Mouse (Mus musculus): ENCODE measurements around the gene 4933415A04Rik. TPM values are rescaled to one million over a fixed set of nuclear protein-coding genes. Genes with fewer than 3 reads are reported as not detected.
A peak's percentile ranks its signal among the peaks of the same experiment; 100 is the strongest.

Gene 4933415A04Rik
- polyA plus RNA-seq, 1 experiment from 2014 or later: 3.3 TPM

DNA sequence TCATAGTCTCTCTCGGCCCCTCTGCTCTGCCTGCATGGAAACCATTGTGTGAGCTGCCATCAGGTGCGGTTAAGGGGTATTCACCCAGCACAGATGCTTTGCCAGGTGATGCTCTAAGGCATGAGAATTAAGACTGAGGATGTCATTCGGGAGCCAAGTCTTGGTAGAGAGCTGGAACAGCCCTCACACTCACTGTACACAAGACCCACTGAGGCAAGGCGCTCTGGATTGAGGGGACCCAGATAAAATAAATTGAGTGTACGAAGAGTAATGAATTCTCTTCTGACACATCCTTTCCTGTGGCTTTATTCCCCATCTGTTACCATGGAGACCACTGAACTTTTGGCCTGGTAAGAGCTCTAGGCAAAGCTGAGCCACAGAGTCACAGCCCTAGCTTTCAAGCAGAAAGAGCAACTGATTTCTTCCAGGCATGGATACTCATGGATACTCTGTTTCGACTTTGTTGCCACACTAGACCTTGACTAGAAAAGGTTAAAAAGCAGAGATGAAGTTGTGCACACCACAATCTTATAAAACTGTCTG, 2.8 kb downstream of the 4933415A04Rik start:
- Histone ChIP-seq H3K36me3 (replicated peaks; ENCODE audit: control insufficient read depth, insufficient read depth) (peaks cover 15% of the 10 kb centered on the region), H3K4me1 (replicated peaks; ENCODE audit: control insufficient read depth, insufficient read depth, low read length) (no peaks in the 10 kb centered on the region; the same call in 1 of the 2 replicates), H3K4me3 (replicated peaks; ENCODE audit: low read length) (no peak overlapping the region), H3K9ac (no peak overlapping the region), H3K4me2 (replicated peaks) (no peak overlapping the region), H3K27me3 (ENCODE audit: control insufficient read depth, insufficient read depth, low read length) (no peaks in the 10 kb centered on the region), H3K27ac (no peak overlapping the region), H3K9me3 (ENCODE audit: control insufficient read depth, low read length) (no peaks in the 10 kb centered on the region)
- WGBS: 56% methylated on average over 6 of the region's 6 CpGs
- ATAC-seq (ENCODE audit: low FRiP score) (no peak), DNase-seq (ENCODE audit: low spot score) (no peak)

DNA sequence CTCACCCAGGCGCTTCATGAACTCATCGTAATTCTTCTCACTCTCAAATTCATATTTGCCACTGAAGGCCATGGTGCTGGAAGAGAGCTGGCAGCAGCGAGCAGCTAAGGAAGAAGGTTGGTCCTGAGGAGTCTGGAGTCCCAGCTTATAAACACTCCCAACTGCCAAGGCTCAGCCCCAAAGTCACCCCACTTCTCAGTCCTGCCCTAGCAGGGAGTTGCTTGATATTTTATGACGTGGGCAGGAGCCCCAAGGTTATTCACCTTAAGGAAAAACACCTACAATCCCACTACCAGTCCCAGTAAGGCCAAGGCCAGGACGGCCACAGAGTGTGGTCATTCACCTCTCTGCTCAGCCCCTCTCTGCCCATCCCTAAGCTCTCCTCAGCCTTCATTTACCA, 14.6 kb downstream of the 4933415A04Rik start, which contains the start of gene Fabp6:
Gene Fabp6, minus strand, starts transcription at position 101 of the 400 bp plus-strand sequence.
- 90% methylated on average over 5 of the region's 5 CpGs for WGBS
- ATAC-seq (ENCODE audit: low FRiP score) (no peak), DNase-seq (ENCODE audit: low spot score) (no peak)
- H3K27ac ChIP-seq: no peak within 1 kb of the TSS
- H3K4me3 ChIP-seq (replicated peaks; ENCODE audit: low read length): no peak within 1 kb of the TSS
- no peaks in the 10 kb centered on the region for H3K4me1 ChIP-seq (replicated peaks; ENCODE audit: control insufficient read depth, insufficient read depth, low read length)
- H3K9ac ChIP-seq: no peak within 1 kb of the TSS
- no peaks in the 10 kb centered on the region for H3K36me3 ChIP-seq (replicated peaks; ENCODE audit: control insufficient read depth, insufficient read depth)
- no peaks in the 10 kb centered on the region for H3K27me3 ChIP-seq (ENCODE audit: control insufficient read depth, insufficient read depth, low read length)
- H3K9me3 ChIP-seq (ENCODE audit: control insufficient read depth, low read length): no peaks in the 10 kb centered on the region
- no peak within 1 kb of the TSS for H3K4me2 ChIP-seq (replicated peaks)

DNA sequence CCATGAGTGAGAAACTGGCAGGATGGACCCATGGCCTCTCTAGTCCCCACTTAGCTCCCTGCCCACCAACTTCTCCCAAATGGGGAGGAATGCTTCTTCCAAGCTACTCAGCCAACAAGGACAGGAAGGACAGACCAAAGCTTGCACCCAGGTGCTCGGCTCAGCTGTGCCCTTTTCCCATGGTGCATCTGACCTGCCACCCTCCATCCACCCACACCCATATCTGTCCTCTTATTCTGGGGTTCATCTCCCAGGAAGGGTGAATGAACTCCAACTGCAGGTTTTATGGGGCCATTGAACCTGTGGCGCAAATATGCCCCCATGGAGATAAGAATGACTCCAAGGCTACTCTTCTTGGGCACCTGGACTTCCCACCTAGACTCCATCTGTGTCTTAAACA, 17.4 kb downstream of the 4933415A04Rik start:
- DNase-seq (ENCODE audit: low spot score): no peak
- Histone ChIP-seq H3K4me1 (replicated peaks; ENCODE audit: control insufficient read depth, insufficient read depth, low read length) (no peaks in the 10 kb centered on the region; the same call in 1 of the 2 replicates), H3K9me3 (ENCODE audit: control insufficient read depth, low read length) (no peaks in the 10 kb centered on the region), H3K27me3 (ENCODE audit: control insufficient read depth, insufficient read depth, low read length) (no peaks in the 10 kb centered on the region), H3K36me3 (replicated peaks; ENCODE audit: control insufficient read depth, insufficient read depth) (no peaks in the 10 kb centered on the region), H3K4me3 (replicated peaks; ENCODE audit: low read length) (no peak overlapping the region), H3K9ac (no peak overlapping the region), H3K4me2 (replicated peaks) (no peak overlapping the region), H3K27ac (no peak overlapping the region)
- 98% methylated on average over 2 of the region's 2 CpGs for WGBS
- ATAC-seq (ENCODE audit: low FRiP score): no peak

DNA sequence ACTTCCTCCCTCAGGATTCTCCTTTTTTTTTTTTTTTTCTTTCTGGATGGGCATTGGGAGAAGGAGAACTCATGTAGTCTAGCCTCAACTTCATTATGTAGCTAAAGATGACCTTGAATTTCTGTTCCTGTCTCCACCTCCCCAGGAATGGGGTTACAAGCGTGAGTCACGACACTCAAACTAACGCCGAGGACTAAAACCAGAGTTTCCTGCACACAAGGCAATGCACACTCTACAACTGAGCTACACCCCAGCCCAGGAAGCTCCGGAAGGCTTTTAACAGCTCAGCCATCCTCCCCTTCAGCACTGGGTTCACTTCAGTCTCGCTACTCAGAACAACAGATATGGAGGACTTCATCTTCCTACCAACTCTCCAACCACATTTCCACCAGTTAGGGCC, 18.1 kb downstream of the 4933415A04Rik start:
- H3K4me2 ChIP-seq (replicated peaks): no peak overlapping the region
- ATAC-seq (ENCODE audit: low FRiP score) (no peak), DNase-seq (ENCODE audit: low spot score) (no peak)
- H3K4me1 ChIP-seq (replicated peaks; ENCODE audit: control insufficient read depth, insufficient read depth, low read length): no peaks in the 10 kb centered on the region; the same call in 1 of the 2 replicates
- no peak overlapping the region for H3K4me3 ChIP-seq (replicated peaks; ENCODE audit: low read length)
- no peak overlapping the region for H3K27ac ChIP-seq
- H3K9me3 ChIP-seq (ENCODE audit: control insufficient read depth, low read length): no peaks in the 10 kb centered on the region
- no peak overlapping the region for H3K9ac ChIP-seq
- no peaks in the 10 kb centered on the region for H3K36me3 ChIP-seq (replicated peaks; ENCODE audit: control insufficient read depth, insufficient read depth)
- WGBS: 92% methylated on average over 6 of the region's 6 CpGs
- H3K27me3 ChIP-seq (ENCODE audit: control insufficient read depth, insufficient read depth, low read length): no peaks in the 10 kb centered on the region

DNA sequence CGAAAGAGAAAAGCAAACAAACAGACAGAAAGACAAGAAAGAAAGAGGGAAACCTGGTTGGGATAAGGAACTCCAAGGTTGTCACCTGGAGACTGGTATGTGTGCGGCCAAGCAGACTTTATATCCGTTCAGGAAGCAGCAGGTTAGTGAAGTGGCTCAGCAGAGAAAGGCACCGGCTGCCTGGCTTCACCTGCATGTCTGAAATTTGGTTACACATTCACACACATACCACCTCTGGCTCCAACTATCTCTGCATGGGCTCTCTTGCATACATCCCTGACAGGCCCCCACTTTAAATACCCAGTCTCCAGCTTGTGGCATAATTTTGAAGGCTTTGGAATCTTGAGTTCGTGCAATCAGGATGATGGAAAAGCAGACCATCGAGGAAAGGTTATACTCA, 19.0 kb downstream of the 4933415A04Rik start:
- no peak overlapping the region for H3K9ac ChIP-seq
- ATAC-seq (ENCODE audit: low FRiP score): no peak
- 91% methylated on average over 6 of the region's 6 CpGs for WGBS

DNA sequence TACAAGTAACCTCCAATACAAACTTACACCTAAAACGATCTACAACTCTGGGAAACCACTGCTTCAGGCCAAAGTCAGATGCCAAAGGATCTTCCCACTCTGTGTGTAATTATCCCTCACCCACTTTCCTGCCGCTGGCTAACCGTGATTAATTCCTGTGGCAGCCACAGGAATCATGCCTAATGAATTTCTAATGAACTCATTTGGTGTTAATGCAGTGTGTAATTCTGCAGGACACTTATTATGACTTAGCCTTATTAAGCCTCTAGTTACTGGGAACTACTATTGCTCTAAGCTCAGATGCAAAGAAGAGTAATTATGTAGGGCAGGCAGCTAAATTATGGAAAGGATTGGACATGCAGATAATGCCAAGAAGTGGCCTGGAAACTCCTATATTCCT, 21.6 kb downstream of the 4933415A04Rik start:
- 27% methylated on average over 3 of the region's 3 CpGs for WGBS
- Histone ChIP-seq H3K9ac (no peak overlapping the region), H3K4me2 (replicated peaks) (no peak overlapping the region), H3K36me3 (replicated peaks; ENCODE audit: control insufficient read depth, insufficient read depth) (no peaks in the 10 kb centered on the region), H3K9me3 (ENCODE audit: control insufficient read depth, low read length) (no peaks in the 10 kb centered on the region), H3K27me3 (ENCODE audit: control insufficient read depth, insufficient read depth, low read length) (no peaks in the 10 kb centered on the region), H3K27ac (peak overlapping the region; percentile 66; the same call in 1 of the 2 replicates), H3K4me1 (replicated peaks; ENCODE audit: control insufficient read depth, insufficient read depth, low read length) (peaks cover 7% of the 10 kb centered on the region; the same call in 1 of the 2 replicates), H3K4me3 (replicated peaks; ENCODE audit: low read length) (no peak overlapping the region)
- peak; percentile 51; the same call in 1 of the 2 replicates for ATAC-seq (ENCODE audit: low FRiP score)
- DNase-seq (ENCODE audit: low spot score): peak; percentile 65

More for the DNA sequence above, 19.0 kb downstream of the 4933415A04Rik start:
- Histone ChIP-seq H3K9me3 (ENCODE audit: control insufficient read depth, low read length) (no peaks in the 10 kb centered on the region), H3K27ac (no peak overlapping the region), H3K4me2 (replicated peaks) (no peak overlapping the region), H3K4me1 (replicated peaks; ENCODE audit: control insufficient read depth, insufficient read depth, low read length) (no peaks in the 10 kb centered on the region; the same call in 1 of the 2 replicates), H3K4me3 (replicated peaks; ENCODE audit: low read length) (no peak overlapping the region), H3K27me3 (ENCODE audit: control insufficient read depth, insufficient read depth, low read length) (no peaks in the 10 kb centered on the region), H3K36me3 (replicated peaks; ENCODE audit: control insufficient read depth, insufficient read depth) (no peaks in the 10 kb centered on the region)
- no peak for DNase-seq (ENCODE audit: low spot score)

DNA sequence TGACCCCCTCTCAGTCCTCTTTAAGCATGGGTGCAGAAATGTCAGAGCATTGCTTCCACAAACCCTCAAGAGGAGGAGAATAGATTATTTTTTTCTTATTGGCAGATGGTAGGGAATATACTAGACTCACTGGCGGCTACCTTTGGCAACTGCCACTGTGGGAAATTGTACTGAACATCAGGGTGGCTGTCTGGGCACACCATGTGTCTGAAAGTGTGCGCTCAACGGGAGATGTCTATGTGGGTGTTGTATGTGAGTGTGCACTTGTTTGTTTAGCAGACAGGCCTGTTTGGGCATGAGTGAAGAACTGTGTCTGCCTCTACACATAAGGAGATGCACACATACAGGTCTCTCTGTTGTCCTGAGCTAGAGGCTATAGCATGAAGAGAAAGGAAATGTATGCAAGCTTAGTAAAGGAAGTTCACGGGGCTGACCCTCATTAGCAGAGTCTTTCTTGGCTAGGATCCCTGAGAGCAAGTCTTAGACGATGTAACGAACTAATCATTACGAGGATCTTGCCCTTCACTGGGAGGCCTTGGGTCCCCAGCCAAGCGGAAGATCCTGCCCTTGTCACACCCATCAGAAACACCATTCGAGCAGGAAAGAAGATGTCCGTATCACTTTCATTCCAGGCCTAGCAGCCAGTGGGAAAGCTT, 23.3 kb downstream of the 4933415A04Rik start:
- Histone ChIP-seq H3K9ac (no peak overlapping the region), H3K4me2 (replicated peaks) (no peak overlapping the region), H3K36me3 (replicated peaks; ENCODE audit: control insufficient read depth, insufficient read depth) (no peaks in the 10 kb centered on the region), H3K4me1 (replicated peaks; ENCODE audit: control insufficient read depth, insufficient read depth, low read length) (peaks cover 7% of the 10 kb centered on the region; the same call in 1 of the 2 replicates), H3K4me3 (replicated peaks; ENCODE audit: low read length) (no peak overlapping the region), H3K9me3 (ENCODE audit: control insufficient read depth, low read length) (no peaks in the 10 kb centered on the region), H3K27ac (no peak overlapping the region), H3K27me3 (ENCODE audit: control insufficient read depth, insufficient read depth, low read length) (no peaks in the 10 kb centered on the region)
- no peak for DNase-seq (ENCODE audit: low spot score)
- 68% methylated on average over 10 of the region's 10 CpGs for WGBS
- ATAC-seq (ENCODE audit: low FRiP score): no peak

DNA sequence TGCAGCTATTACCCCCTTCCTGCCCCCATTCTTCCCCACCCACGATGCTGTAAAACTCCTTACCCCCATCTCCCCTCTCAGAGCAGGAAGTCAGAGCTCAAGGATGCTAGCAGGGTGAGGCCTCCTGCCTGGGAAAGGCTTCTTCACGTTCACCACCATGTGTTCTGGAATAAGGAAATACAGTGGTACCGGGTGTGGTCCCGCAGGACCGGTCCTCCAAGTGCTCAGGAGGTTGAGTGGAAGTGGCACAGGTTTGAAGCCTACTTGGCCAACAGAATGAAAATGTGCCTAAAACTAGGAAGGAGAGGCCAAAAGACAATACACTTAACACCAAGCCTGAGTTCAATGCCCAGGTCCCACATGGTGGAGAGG, 23.8 kb downstream of the 4933415A04Rik start:
- H3K9me3 ChIP-seq (ENCODE audit: control insufficient read depth, low read length): no peaks in the 10 kb centered on the region
- H3K36me3 ChIP-seq (replicated peaks; ENCODE audit: control insufficient read depth, insufficient read depth): no peaks in the 10 kb centered on the region
- no peak overlapping the region for H3K27ac ChIP-seq
- H3K9ac ChIP-seq: no peak overlapping the region
- peaks cover 7% of the 10 kb centered on the region; the same call in 1 of the 2 replicates for H3K4me1 ChIP-seq (replicated peaks; ENCODE audit: control insufficient read depth, insufficient read depth, low read length)
- H3K4me2 ChIP-seq (replicated peaks): no peak overlapping the region
- DNase-seq (ENCODE audit: low spot score) (no peak), ATAC-seq (ENCODE audit: low FRiP score) (no peak)
- H3K4me3 ChIP-seq (replicated peaks; ENCODE audit: low read length): no peak overlapping the region
- H3K27me3 ChIP-seq (ENCODE audit: control insufficient read depth, insufficient read depth, low read length): no peaks in the 10 kb centered on the region
- 82% methylated on average over 5 of the region's 5 CpGs for WGBS

DNA sequence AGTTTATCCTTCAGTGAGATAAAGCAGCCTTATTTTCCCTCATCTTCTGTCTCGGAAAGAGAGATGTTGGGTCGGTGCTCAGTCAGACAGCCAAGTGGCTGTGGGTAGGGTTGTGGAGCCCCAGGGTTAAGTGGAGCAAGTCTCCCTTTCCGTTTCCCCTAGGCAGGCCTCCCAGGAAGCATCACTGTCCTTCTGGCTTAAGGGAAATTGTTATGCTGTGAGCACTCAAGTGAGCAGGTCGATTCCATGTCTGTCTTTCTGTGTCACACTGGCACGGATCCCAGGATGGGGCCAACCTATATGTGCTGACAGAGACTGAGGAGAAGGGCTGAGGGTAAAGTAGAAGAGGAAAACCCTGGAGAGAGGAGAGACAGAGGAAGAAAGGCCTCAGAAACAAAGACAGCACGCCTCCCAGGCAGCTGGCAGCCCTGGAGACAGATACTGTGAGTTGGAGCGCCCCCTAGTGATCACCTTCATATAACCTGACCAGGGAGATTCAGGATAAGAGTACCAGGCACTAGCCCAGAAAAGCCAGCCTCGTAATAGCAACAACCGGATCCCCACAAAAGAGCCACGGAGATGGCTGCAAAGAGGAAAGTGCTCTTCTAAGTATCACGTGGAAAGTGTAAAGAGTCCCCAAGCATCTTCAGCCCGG, 26.1 kb downstream of the 4933415A04Rik start:
- no peaks in the 10 kb centered on the region for H3K9me3 ChIP-seq (ENCODE audit: control insufficient read depth, low read length)
- H3K27me3 ChIP-seq (ENCODE audit: control insufficient read depth, insufficient read depth, low read length): no peaks in the 10 kb centered on the region
- DNase-seq (ENCODE audit: low spot score): peak; percentile 91
- no peaks in the 10 kb centered on the region for H3K36me3 ChIP-seq (replicated peaks; ENCODE audit: control insufficient read depth, insufficient read depth)
- WGBS: 21% methylated on average over 12 of the region's 12 CpGs
- peaks cover 8% of the 10 kb centered on the region for H3K4me1 ChIP-seq (replicated peaks; ENCODE audit: control insufficient read depth, insufficient read depth, low read length)
- H3K27ac ChIP-seq: peak overlapping the region; percentile 73
- H3K9ac ChIP-seq: peak overlapping the region; percentile 8; the same call in 1 of the 2 replicates
- peak; percentile 86 for ATAC-seq (ENCODE audit: low FRiP score)
- no peak overlapping the region for H3K4me3 ChIP-seq (replicated peaks; ENCODE audit: low read length)
- H3K4me2 ChIP-seq (replicated peaks): no peak overlapping the region

Data from hindbrain, embryonic 14.5 days (tissue).